ENCODE assay signal across 22 mouse cellular contexts in the genomic region with DNA sequence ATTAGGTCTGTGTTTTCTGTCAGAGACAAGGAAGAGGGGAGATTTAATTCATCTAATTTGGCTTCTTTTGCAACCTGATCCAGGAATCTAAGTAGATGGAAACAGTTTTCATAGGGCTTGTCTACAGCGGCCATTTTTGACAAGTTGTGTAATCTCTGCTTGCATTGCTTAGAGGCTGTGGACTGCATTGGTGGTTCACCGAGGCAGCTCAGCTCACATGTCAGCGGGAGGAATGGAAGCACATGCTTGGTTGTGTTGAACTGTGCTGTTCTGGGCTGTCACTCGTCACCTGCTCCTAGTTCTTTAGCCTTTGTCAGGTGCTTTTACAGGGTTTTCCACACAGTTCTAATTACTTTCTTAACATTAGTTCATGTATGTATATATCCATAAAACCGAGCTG.
DNase-seq lines count a peak whose midpoint lies in the region; ATAC-seq and TF ChIP-seq lines count a peak whose summit lies in the region.
"Had no signal": no experiment of that assay in that cellular context is flagged by ENCODE, and none has a peak within 500 bp of the region (broad histone marks: within the 10 kb centered on the region; RNA-seq: fewer than 3 reads in every experiment).

No protein-coding gene starts in this region.

- H3K4me3 ChIP-seq in embryonic facial prominence, embryonic 14.5 days (ENCODE audit: low read depth, low read length): no peak overlapping the region
- H3K4me3 ChIP-seq in embryonic facial prominence, embryonic 10.5 days: no peak overlapping the region
- H3K4me3 ChIP-seq in liver, embryonic 13.5 days (replicated peaks): no peak overlapping the region
- no peak overlapping the region for H3K4me3 ChIP-seq in liver, embryonic 12.5 days
- no peak overlapping the region for H3K4me3 ChIP-seq in layer of hippocampus, adult 2 months
- H3K4me3 ChIP-seq: embryonic facial prominence, embryonic 12.5 days; embryonic facial prominence, embryonic 15.5 days; erythroblast, embryonic 14.5 days; forebrain, embryonic 10.5 days; forebrain, embryonic 12.5 days had no signal

- no peak for ATAC-seq in embryonic facial prominence, embryonic 14.5 days (ENCODE audit: low read depth)
- ATAC-seq in liver, embryonic 13.5 days (ENCODE audit: low read depth): no peak
- no peak for ATAC-seq in liver, embryonic 12.5 days
- ATAC-seq: forebrain, embryonic 14.5 days; forebrain, embryonic 16.5 days had no signal

- no peaks in the 10 kb centered on the region for H3K9me3 ChIP-seq in embryonic facial prominence, embryonic 14.5 days (ENCODE audit: control insufficient read depth, low read length)
- no peaks in the 10 kb centered on the region for H3K9me3 ChIP-seq in embryonic facial prominence, embryonic 10.5 days
- no peaks in the 10 kb centered on the region for H3K9me3 ChIP-seq in liver, embryonic 13.5 days (replicated peaks)
- H3K9me3 ChIP-seq in liver, embryonic 12.5 days (replicated peaks): no peaks in the 10 kb centered on the region
- H3K9me3 ChIP-seq: embryonic facial prominence, embryonic 12.5 days; embryonic facial prominence, embryonic 15.5 days; forebrain, embryonic 10.5 days; forebrain, embryonic 12.5 days had no signal

- TF ChIP-seq CTCF in layer of hippocampus, adult 2 months (conservative IDR thresholded peaks at IDR 0.05): no peak

- peaks cover 10% of the 10 kb centered on the region; the same call in 1 of the 2 replicates for H3K36me3 ChIP-seq in embryonic facial prominence, embryonic 14.5 days (ENCODE audit: control insufficient read depth, insufficient read depth, low read length)
- H3K36me3 ChIP-seq in embryonic facial prominence, embryonic 10.5 days (replicated peaks): peaks cover 24% of the 10 kb centered on the region
- peaks cover 19% of the 10 kb centered on the region for H3K36me3 ChIP-seq in liver, embryonic 13.5 days
- H3K36me3 ChIP-seq in liver, embryonic 12.5 days: peaks cover 26% of the 10 kb centered on the region
- H3K36me3 ChIP-seq: embryonic facial prominence, embryonic 12.5 days; forebrain, embryonic 12.5 days had no signal

- H3K9ac ChIP-seq in embryonic facial prominence, embryonic 14.5 days (ENCODE audit: low read depth, low read length): no peak overlapping the region
- H3K9ac ChIP-seq in liver, embryonic 13.5 days: 0 out of 2 replicates have a peak overlapping the region, but pooled peaks have one; percentile 18
- H3K9ac ChIP-seq in liver, embryonic 12.5 days: no peak overlapping the region
- H3K9ac ChIP-seq: embryonic facial prominence, embryonic 12.5 days; embryonic facial prominence, embryonic 15.5 days; forebrain, embryonic 12.5 days had no signal

- peak; percentile 6 for DNase-seq in embryonic facial prominence, embryonic 14.5 days (ENCODE audit: low spot score)
- DNase-seq in embryonic facial prominence, embryonic 10.5 days (ENCODE audit: low spot score): no peak
- DNase-seq in liver, embryonic 13.5 days: no peak
- DNase-seq in layer of hippocampus, adult 2 months (ENCODE audit: low spot score in 2 of 2): no peak
- DNase-seq: adrenal gland, adult 2 months; adrenal gland, postnatal 10 days; adrenal gland, postnatal 25 days; cerebellum, adult 11 months; cerebellum, adult 18-20 months; cerebellum, adult 8-10 months; cerebellum, adult 9-11 months; cerebellum, postnatal 14 days; cerebellum, postnatal 36 days; embryo, embryonic 11 days had no signal

- WGBS in embryonic facial prominence, embryonic 14.5 days: 78% methylated on average over 5 of the region's 5 CpGs
- WGBS in embryonic facial prominence, embryonic 10.5 days: 89% methylated on average over 5 of the region's 5 CpGs
- WGBS in liver, embryonic 13.5 days (ENCODE audit: insufficient replicate concordance): 78% methylated on average over 5 of the region's 5 CpGs
- WGBS in liver, embryonic 12.5 days (ENCODE audit: insufficient replicate concordance): 78% methylated on average over 5 of the region's 5 CpGs

- H3K4me1 ChIP-seq in embryonic facial prominence, embryonic 14.5 days (ENCODE audit: control insufficient read depth, insufficient read depth, low read length): no peaks in the 10 kb centered on the region
- H3K4me1 ChIP-seq in embryonic facial prominence, embryonic 10.5 days: 0 out of 2 replicates have a peak, but pooled peaks cover 3% of the 10 kb centered on the region
- peaks cover 64% of the 10 kb centered on the region for H3K4me1 ChIP-seq in liver, embryonic 13.5 days (replicated peaks)
- peaks cover 68% of the 10 kb centered on the region for H3K4me1 ChIP-seq in liver, embryonic 12.5 days
- H3K4me1 ChIP-seq: embryonic facial prominence, embryonic 12.5 days; embryonic facial prominence, embryonic 15.5 days; forebrain, embryonic 10.5 days; forebrain, embryonic 12.5 days had no signal

- H3K27ac ChIP-seq in embryonic facial prominence, embryonic 14.5 days (replicated peaks; ENCODE audit: low read depth, low read length): no peak overlapping the region
- H3K27ac ChIP-seq in embryonic facial prominence, embryonic 10.5 days (replicated peaks): no peak overlapping the region
- H3K27ac ChIP-seq in liver, embryonic 13.5 days: peak overlapping the region; percentile 40
- H3K27ac ChIP-seq in liver, embryonic 12.5 days: no peak overlapping the region
- no peak overlapping the region for H3K27ac ChIP-seq in layer of hippocampus, adult 2 months
- H3K27ac ChIP-seq: embryonic facial prominence, embryonic 12.5 days; embryonic facial prominence, embryonic 15.5 days; forebrain, embryonic 10.5 days; forebrain, embryonic 12.5 days had no signal

- H3K4me2 ChIP-seq in embryonic facial prominence, embryonic 14.5 days (ENCODE audit: low read depth, low read length): no peak overlapping the region
- H3K4me2 ChIP-seq in liver, embryonic 13.5 days: no peak overlapping the region
- no peak overlapping the region for H3K4me2 ChIP-seq in liver, embryonic 12.5 days
- H3K4me2 ChIP-seq: embryonic facial prominence, embryonic 12.5 days; embryonic facial prominence, embryonic 15.5 days; forebrain, embryonic 12.5 days had no signal

- no peaks in the 10 kb centered on the region for H3K27me3 ChIP-seq in embryonic facial prominence, embryonic 14.5 days (replicated peaks; ENCODE audit: control insufficient read depth, insufficient read depth, low read length)
- H3K27me3 ChIP-seq in embryonic facial prominence, embryonic 10.5 days (replicated peaks; ENCODE audit: low read depth, poor library complexity, severe bottlenecking): no peaks in the 10 kb centered on the region
- no peaks in the 10 kb centered on the region for H3K27me3 ChIP-seq in liver, embryonic 13.5 days
- H3K27me3 ChIP-seq in liver, embryonic 12.5 days (replicated peaks): no peaks in the 10 kb centered on the region
- H3K27me3 ChIP-seq: embryonic facial prominence, embryonic 12.5 days; embryonic facial prominence, embryonic 15.5 days; forebrain, embryonic 12.5 days had no signal
